Mouse (Mus musculus) C2C12 (cell line): ENCODE measurements around the gene Hck.

Experiments
- CTCF ChIP-seq: IDR thresholded peaks from one replicate; pipeline ENCODE4 v1.5.1; 2011; ENCODE audit not compliant: control insufficient read depth, insufficient read depth, insufficient read length
- FOSL1 ChIP-seq: IDR thresholded peaks from one replicate; pipeline ENCODE4 v1.8.0; 2011; ENCODE audit warnings: mild to moderate bottlenecking, low read length; ENCODE audit not compliant: poor library complexity, insufficient read depth, severe bottlenecking
- MAX ChIP-seq: IDR thresholded peaks from one replicate; pipeline ENCODE4 v1.6.1; 2011; ENCODE audit warnings: mild to moderate bottlenecking, control low read depth
- USF1 ChIP-seq: IDR thresholded peaks from one replicate; pipeline ENCODE4 v1.6.1; 2011; ENCODE audit warnings: low read depth, mild to moderate bottlenecking, control low read depth, moderate library complexity

DNA sequence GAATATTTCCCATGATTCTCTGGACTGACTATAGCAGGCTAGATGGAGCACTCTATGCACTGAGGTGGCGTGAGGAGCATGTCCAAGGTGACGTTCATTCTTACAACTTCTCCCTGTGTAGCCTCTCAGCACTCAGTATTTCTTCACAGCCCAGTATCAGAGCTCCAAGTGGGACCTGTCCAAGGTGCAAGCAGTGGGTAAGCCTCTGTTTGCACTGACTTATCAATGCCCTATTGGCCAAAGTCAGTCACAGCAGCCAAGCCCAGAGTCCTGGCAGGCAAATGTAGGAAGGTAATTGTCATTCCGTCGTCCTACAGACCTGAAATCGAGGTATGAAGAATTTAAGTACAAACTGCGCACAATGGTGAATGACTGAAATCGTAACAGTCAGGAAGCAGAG is 30.9 kb downstream of the Hck start:
- TF ChIP-seq MAX (no peak), CTCF (no peak), USF1 (no peak), FOSL1 (no peak)
